Comparison of ENCODE assay signal across 23 mouse cellular contexts in genomic region chr1:156620292-156620909, GRCm38 (mm10). TPM values are rescaled to one million over a fixed set of nuclear protein-coding genes. Genes with fewer than 3 reads are reported as not detected.
DNase-seq lines count a peak whose midpoint lies in the region; ATAC-seq and TF ChIP-seq lines count a peak whose summit lies in the region.
"Had no signal": no experiment of that assay in that cellular context is flagged by ENCODE, and none has a peak within 500 bp of the region (broad histone marks: within the 10 kb centered on the region; RNA-seq: fewer than 3 reads in every experiment).

No protein-coding gene starts in this region.

- TF ChIP-seq POLR2A in MEL (IDR thresholded peaks at IDR 0.05; ENCODE audit: control insufficient read depth in 1 of 2, insufficient read depth in 1 of 2, low read depth in 1 of 2, low read length in 2 of 2, poor library complexity in 1 of 2) = no peak
- TF ChIP-seq POLR2A in embryonic fibroblast, embryonic 13.5 days (IDR thresholded peaks at IDR 0.05; ENCODE audit: low read depth, low read length) = no peak

- no peak for TF ChIP-seq RAD21 in MEL (IDR thresholded peaks at IDR 0.05; ENCODE audit: low read depth, low read length)

- no peaks in the 10 kb centered on the region for H3K9me3 ChIP-seq in heart, embryonic 12.5 days (replicated peaks)
- no peaks in the 10 kb centered on the region for H3K9me3 ChIP-seq in lung, postnatal 0 days (ENCODE audit: low read length)
- no peaks in the 10 kb centered on the region for H3K9me3 ChIP-seq in MEL (replicated peaks; ENCODE audit: insufficient read depth, low read length)
- no peaks in the 10 kb centered on the region for H3K9me3 ChIP-seq in intestine, embryonic 15.5 days
- H3K9me3 ChIP-seq: embryonic facial prominence, embryonic 15.5 days; limb, embryonic 12.5 days; neural tube, embryonic 12.5 days had no signal

- intact Hi-C loops in heart, postnatal 36 days (cut with DNase I) = no loop called here

- ATAC-seq in heart, embryonic 12.5 days (ENCODE audit: insufficient number of reproducible peaks, low FRiP score) = no peak
- ATAC-seq in lung, postnatal 0 days = peak; percentile 16; the same call in 1 of the 2 replicates
- ATAC-seq in intestine, embryonic 15.5 days = no peak

- DNase-seq in heart, postnatal 36 days = no peak
- peak; percentile 32 for DNase-seq in lung, postnatal 0 days (ENCODE audit: low spot score)
- DNase-seq in lung, postnatal 25 days (ENCODE audit: low spot score) = no peak
- DNase-seq in MEL (ENCODE audit: low read depth, low spot score) = peak; percentile 60
- no peak for DNase-seq in liver
- DNase-seq: adrenal gland, postnatal 25 days; cerebellum, adult 2 months; cerebellum, postnatal 36 days; gastrocnemius, postnatal 14 days; heart, adult 2 months; kidney, adult 9 months; kidney, postnatal 4 days; thymus, postnatal 14 days had no signal

- no peak overlapping the region for H3K9ac ChIP-seq in heart, embryonic 12.5 days
- no peak overlapping the region for H3K9ac ChIP-seq in lung, postnatal 0 days (replicated peaks; ENCODE audit: low read depth)
- H3K9ac ChIP-seq in MEL (ENCODE audit: control insufficient read depth, low read depth, low read length, poor library complexity, severe bottlenecking) = no peak overlapping the region
- no peak overlapping the region for H3K9ac ChIP-seq in intestine, embryonic 15.5 days
- H3K9ac ChIP-seq: embryonic facial prominence, embryonic 15.5 days; hindbrain, embryonic 14.5 days; limb, embryonic 12.5 days; liver, embryonic 14.5 days; neural tube, embryonic 12.5 days had no signal

- peaks cover 16% of the 10 kb centered on the region for H3K36me3 ChIP-seq in heart, embryonic 12.5 days
- no peaks in the 10 kb centered on the region for H3K36me3 ChIP-seq in lung, postnatal 0 days (ENCODE audit: insufficient read depth, low read length)
- peaks cover 0 to 3% of the 10 kb centered on the region in 2 experiments; a peak in 2 of 4 replicates for H3K36me3 ChIP-seq in MEL (ENCODE audit: control insufficient read depth in 1 of 2, insufficient read depth in 2 of 2, low read length in 2 of 2)
- no peaks in the 10 kb centered on the region; the same call in 1 of the 2 replicates for H3K36me3 ChIP-seq in intestine, embryonic 15.5 days

- 0 out of 2 replicates have a peak overlapping the region, but pooled peaks have one; percentile 3 for H3K27ac ChIP-seq in heart, embryonic 12.5 days (ENCODE audit: poor library complexity, severe bottlenecking)
- 0 out of 2 replicates have a peak overlapping the region, but pooled peaks have one; percentile 20 for H3K27ac ChIP-seq in lung, postnatal 0 days (ENCODE audit: low read length)
- H3K27ac ChIP-seq in MEL (ENCODE audit: control insufficient read depth, low read depth, low read length) = no peak overlapping the region
- peak overlapping the region; percentile 5; the same call in 1 of the 2 replicates for H3K27ac ChIP-seq in embryonic fibroblast, embryonic 13.5 days (ENCODE audit: insufficient read depth, low read length)
- H3K27ac ChIP-seq in intestine, embryonic 15.5 days = no peak overlapping the region
- H3K27ac ChIP-seq: embryonic facial prominence, embryonic 15.5 days; heart, adult 2 months; hindbrain, embryonic 14.5 days; limb, embryonic 12.5 days; liver, embryonic 14.5 days; macrophage; neural tube, embryonic 12.5 days had no signal

- no peak overlapping the region for H3K4me3 ChIP-seq in heart, embryonic 12.5 days
- no peak overlapping the region for H3K4me3 ChIP-seq in lung, postnatal 0 days (ENCODE audit: low read depth, low read length)
- no peak overlapping the region for H3K4me3 ChIP-seq in MEL (ENCODE audit: control insufficient read depth in 1 of 2, insufficient read depth in 1 of 2, low read depth in 2 of 2, low read length in 2 of 2)
- H3K4me3 ChIP-seq in embryonic fibroblast, embryonic 13.5 days (ENCODE audit: insufficient read depth, low read length) = no peak overlapping the region
- H3K4me3 ChIP-seq in intestine, embryonic 15.5 days (replicated peaks) = no peak overlapping the region
- H3K4me3 ChIP-seq: embryonic facial prominence, embryonic 15.5 days; heart, adult 2 months; limb, embryonic 12.5 days; neural tube, embryonic 12.5 days had no signal

- no peak for TF ChIP-seq EP300 in lung, postnatal 0 days (IDR thresholded peaks at IDR 0.05)
- TF ChIP-seq EP300 in MEL (IDR thresholded peaks at IDR 0.05; ENCODE audit: low read depth in 1 of 2, low read length in 2 of 2) = no peak

- no peaks in the 10 kb centered on the region for H3K27me3 ChIP-seq in heart, embryonic 12.5 days (replicated peaks)
- no peaks in the 10 kb centered on the region for H3K27me3 ChIP-seq in lung, postnatal 0 days (replicated peaks; ENCODE audit: insufficient read depth, low read length)
- H3K27me3 ChIP-seq in MEL (ENCODE audit: control insufficient read depth in 1 of 2, insufficient read depth in 2 of 2, low read length in 2 of 2) = no peaks in the 10 kb centered on the region
- H3K27me3 ChIP-seq in intestine, embryonic 15.5 days (replicated peaks) = no peaks in the 10 kb centered on the region
- H3K27me3 ChIP-seq: embryonic facial prominence, embryonic 15.5 days; limb, embryonic 12.5 days; neural tube, embryonic 12.5 days had no signal

- 58% methylated on average over 4 of the region's 4 CpGs for WGBS in heart, embryonic 12.5 days
- 60% methylated on average over 4 of the region's 4 CpGs for WGBS in lung, postnatal 0 days
- 67% methylated on average over 4 of the region's 4 CpGs for WGBS in intestine, embryonic 15.5 days

- peaks cover 12% of the 10 kb centered on the region for H3K79me2 ChIP-seq in MEL (ENCODE audit: control insufficient read depth, insufficient read depth, low read length, poor library complexity)

- TF ChIP-seq CTCF in lung, postnatal 0 days (IDR thresholded peaks at IDR 0.05) = no peak
- TF ChIP-seq CTCF in MEL (IDR thresholded peaks at IDR 0.05 in 2 of 3, conservative IDR thresholded peaks at IDR 0.05 in 1 of 3; ENCODE audit: control insufficient read depth in 1 of 3, insufficient read depth in 1 of 3, low read depth in 2 of 3, low read length in 3 of 3, poor library complexity in 1 of 3, severe bottlenecking in 1 of 3) = no peak
- no peak for TF ChIP-seq CTCF in embryonic fibroblast, embryonic 13.5 days (IDR thresholded peaks at IDR 0.05; ENCODE audit: borderline replicate concordance, insufficient read depth, low read length)

- H3K4me1 ChIP-seq in heart, embryonic 12.5 days (replicated peaks) = peaks cover 33% of the 10 kb centered on the region
- no peaks in the 10 kb centered on the region; the same call in 1 of the 2 replicates for H3K4me1 ChIP-seq in lung, postnatal 0 days (ENCODE audit: insufficient read depth, low read depth, low read length)
- peaks cover 3 to 7% of the 10 kb centered on the region in 2 experiments; a peak in 3 of 4 replicates for H3K4me1 ChIP-seq in MEL (ENCODE audit: control insufficient read depth in 1 of 2, insufficient read depth in 2 of 2, low read length in 2 of 2)
- peaks cover 23% of the 10 kb centered on the region for H3K4me1 ChIP-seq in embryonic fibroblast, embryonic 13.5 days (ENCODE audit: control insufficient read depth, insufficient read depth, low read length)
- peaks cover 10% of the 10 kb centered on the region for H3K4me1 ChIP-seq in intestine, embryonic 15.5 days (replicated peaks)

- H3K4me2 ChIP-seq in heart, embryonic 12.5 days = no peak overlapping the region
- H3K4me2 ChIP-seq in lung, postnatal 0 days (replicated peaks; ENCODE audit: low read depth, low read length) = no peak overlapping the region
- no peak overlapping the region for H3K4me2 ChIP-seq in intestine, embryonic 15.5 days (replicated peaks)
- H3K4me2 ChIP-seq: embryonic facial prominence, embryonic 15.5 days; hindbrain, embryonic 14.5 days; limb, embryonic 12.5 days; midbrain, embryonic 11.5 days; neural tube, embryonic 12.5 days had no signal

TF ChIP-seq in MEL, 35 proteins besides CTCF, POLR2A, EP300 and RAD21:
- TF ChIP-seq ZC3H11A (IDR thresholded peaks at IDR 0.05; ENCODE audit: low read depth, low read length) = no peak
- TF ChIP-seq MEF2A (IDR thresholded peaks at IDR 0.05; ENCODE audit: extremely low read depth, insufficient replicate concordance, low read depth, low read length, poor library complexity, severe bottlenecking) = no peak
- no peak for TF ChIP-seq MYB (IDR thresholded peaks at IDR 0.05; ENCODE audit: low read depth, low read length)
- TF ChIP-seq SIN3A (IDR thresholded peaks at IDR 0.05; ENCODE audit: low read length) = no peak
- no peak for TF ChIP-seq ZKSCAN1 (IDR thresholded peaks at IDR 0.05; ENCODE audit: low read depth, low read length)
- TF ChIP-seq ELF1 (IDR thresholded peaks at IDR 0.05; ENCODE audit: low read depth, low read length) = no peak
- no peak for TF ChIP-seq NRF1 (IDR thresholded peaks at IDR 0.05; ENCODE audit: insufficient read depth, low read depth, low read length, poor library complexity, severe bottlenecking)
- no peak for TF ChIP-seq E2F4 (IDR thresholded peaks at IDR 0.05; ENCODE audit: borderline replicate concordance, low read depth, low read length)
- TF ChIP-seq POLR2AphosphoS5 (IDR thresholded peaks at IDR 0.05; ENCODE audit: borderline replicate concordance, low read depth, low read length) = no peak
- TF ChIP-seq ETS1 (IDR thresholded peaks at IDR 0.05; ENCODE audit: low read depth, low read length) = no peak
- TF ChIP-seq POLR2AphosphoS2 (IDR thresholded peaks at IDR 0.05; ENCODE audit: low read length) = no peak
- no peak for TF ChIP-seq GABPA (IDR thresholded peaks at IDR 0.05; ENCODE audit: low read depth, low read length)
- no peak for TF ChIP-seq USF1 (IDR thresholded peaks at IDR 0.05; ENCODE audit: low read depth, low read length)

RNA-seq across cellular contexts. Expression of gene Tor3a, which starts 53.8 kb away (rescaled TPM):
- polyA plus RNA-seq in heart, embryonic 12.5 days (2016; fragmentation: Nextera tagmentation; extraction: Ambion mirVana) = 4.5 and 5.4 TPM in 2 replicates
- 10 to 100 TPM; 10.8 to 14.2 TPM for total RNA-seq in heart, postnatal 36 days (2021)
- 36.1 and 37.8 TPM in 2 replicates for polyA plus RNA-seq in lung, postnatal 0 days (2015; fragmentation: Nextera tagmentation; extraction: Ambion mirVana)
- 6.7 and 7.1 TPM in 2 replicates for total RNA-seq in MEL (2012; rRNA removed)
- 1 to 10 TPM in 1 of 2 experiments, not detected in 1; 9.4 TPM for polyA plus RNA-seq in MEL (2012; ENCODE audit: insufficient read depth in 1 of 2, insufficient read length in 2 of 2, low read depth in 1 of 2, low replicate concordance in 2 of 2, missing spikeins in 1 of 2)
- polyA plus RNA-seq in embryonic fibroblast, embryonic 13.5 days (2011; ENCODE audit: insufficient read length, low read depth, missing spikeins) = 25.3 and 30.7 TPM in 2 replicates
- polyA plus RNA-seq in intestine, embryonic 15.5 days (2015; fragmentation: Nextera tagmentation; extraction: Ambion mirVana) = 5.4 and 5.6 TPM in 2 replicates

Comparison
In these comparisons a context has a peak if more than half of its experiments do, and no peak if none do; other contexts are left out.
1. DNase-seq: peak in lung, postnatal 0 days (single experiment) and MEL (single experiment); none in heart, postnatal 36 days (0 of 2), lung, postnatal 25 days (single experiment) and liver (single experiment).
2. H3K27ac ChIP-seq: peak in heart, embryonic 12.5 days (single experiment), lung, postnatal 0 days (single experiment) and embryonic fibroblast, embryonic 13.5 days (single experiment); none in MEL (single experiment) and intestine, embryonic 15.5 days (single experiment).